Mouse (Mus musculus): ENCODE data around the gene Olfr1396. TPM values are rescaled to one million over a fixed set of nuclear protein-coding genes. Genes with fewer than 3 reads are reported as not detected.

Olfr1396 gene
- polyA plus RNA-seq, 1 experiment from 2014 or later: not detected

DNA sequence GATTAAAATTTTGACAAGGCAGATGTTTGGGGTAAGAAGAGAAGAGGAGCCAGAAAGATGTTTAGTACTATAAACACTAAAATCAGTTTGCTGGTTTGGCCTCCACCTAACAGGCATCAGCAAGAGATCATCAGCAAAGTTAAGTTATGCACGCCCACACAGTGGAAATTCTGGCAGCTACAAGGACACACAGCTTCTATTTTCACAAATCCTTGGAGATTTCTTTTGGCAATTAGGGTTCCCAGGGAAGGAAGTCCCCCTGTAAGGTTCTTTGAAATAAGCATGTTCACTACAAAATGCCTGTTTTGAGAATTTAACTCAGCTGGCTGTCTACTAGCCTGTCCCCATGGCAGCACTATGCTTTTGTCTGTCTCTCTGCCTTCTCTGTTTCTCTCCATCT is 3.7 kb downstream of the Olfr1396 start:
- ATAC-seq (no peak), DNase-seq (ENCODE audit: low spot score) (no peak)
- no peaks in the 10 kb centered on the region for H3K27me3 ChIP-seq (replicated peaks; ENCODE audit: control insufficient read depth, insufficient read depth, low read length)
- no peaks in the 10 kb centered on the region for H3K4me1 ChIP-seq (ENCODE audit: control insufficient read depth, insufficient read depth, low read length)
- no peak overlapping the region for H3K4me3 ChIP-seq (ENCODE audit: low read depth, low read length)
- no peaks in the 10 kb centered on the region for H3K36me3 ChIP-seq (ENCODE audit: control insufficient read depth, insufficient read depth, low read length)
- WGBS: 55% methylated on average over 1 of the region's 1 CpGs
- no peaks in the 10 kb centered on the region for H3K9me3 ChIP-seq (replicated peaks; ENCODE audit: control insufficient read depth, low read length)
- no peak overlapping the region for H3K4me2 ChIP-seq (ENCODE audit: low read length)
- H3K27ac ChIP-seq (ENCODE audit: low read depth, low read length): no peak overlapping the region
- H3K9ac ChIP-seq (ENCODE audit: low read length): no peak overlapping the region

DNA sequence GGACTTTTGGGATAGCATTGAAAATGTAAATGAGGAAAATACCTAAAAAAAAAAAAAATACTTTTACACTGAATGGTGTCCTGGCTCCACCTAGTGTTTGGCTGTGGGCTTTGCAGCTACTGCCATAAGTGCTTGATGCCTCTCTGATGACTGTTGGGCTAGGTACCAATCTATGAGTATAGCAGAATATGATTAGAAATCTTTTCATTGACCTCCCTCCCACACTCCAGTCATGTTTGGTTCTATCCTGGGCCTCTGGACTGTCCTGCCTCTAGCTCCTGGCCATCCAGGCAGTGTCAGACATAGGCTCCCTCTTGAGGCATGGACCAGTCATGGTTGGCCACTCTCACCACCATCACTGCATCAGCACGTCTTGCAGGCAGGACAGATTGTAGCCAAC is 5.8 kb downstream of the Olfr1396 start:
- WGBS: 33% methylated on average over 1 of the region's 1 CpGs
- ATAC-seq (no peak), DNase-seq (ENCODE audit: low spot score) (peak; percentile 37)
- Histone ChIP-seq H3K27ac (ENCODE audit: low read depth, low read length) (no peak overlapping the region), H3K4me1 (ENCODE audit: control insufficient read depth, insufficient read depth, low read length) (no peaks in the 10 kb centered on the region), H3K9me3 (replicated peaks; ENCODE audit: control insufficient read depth, low read length) (no peaks in the 10 kb centered on the region), H3K4me3 (ENCODE audit: low read depth, low read length) (no peak overlapping the region), H3K27me3 (replicated peaks; ENCODE audit: control insufficient read depth, insufficient read depth, low read length) (no peaks in the 10 kb centered on the region), H3K36me3 (ENCODE audit: control insufficient read depth, insufficient read depth, low read length) (no peaks in the 10 kb centered on the region), H3K9ac (ENCODE audit: low read length) (no peak overlapping the region), H3K4me2 (ENCODE audit: low read length) (no peak overlapping the region)

DNA sequence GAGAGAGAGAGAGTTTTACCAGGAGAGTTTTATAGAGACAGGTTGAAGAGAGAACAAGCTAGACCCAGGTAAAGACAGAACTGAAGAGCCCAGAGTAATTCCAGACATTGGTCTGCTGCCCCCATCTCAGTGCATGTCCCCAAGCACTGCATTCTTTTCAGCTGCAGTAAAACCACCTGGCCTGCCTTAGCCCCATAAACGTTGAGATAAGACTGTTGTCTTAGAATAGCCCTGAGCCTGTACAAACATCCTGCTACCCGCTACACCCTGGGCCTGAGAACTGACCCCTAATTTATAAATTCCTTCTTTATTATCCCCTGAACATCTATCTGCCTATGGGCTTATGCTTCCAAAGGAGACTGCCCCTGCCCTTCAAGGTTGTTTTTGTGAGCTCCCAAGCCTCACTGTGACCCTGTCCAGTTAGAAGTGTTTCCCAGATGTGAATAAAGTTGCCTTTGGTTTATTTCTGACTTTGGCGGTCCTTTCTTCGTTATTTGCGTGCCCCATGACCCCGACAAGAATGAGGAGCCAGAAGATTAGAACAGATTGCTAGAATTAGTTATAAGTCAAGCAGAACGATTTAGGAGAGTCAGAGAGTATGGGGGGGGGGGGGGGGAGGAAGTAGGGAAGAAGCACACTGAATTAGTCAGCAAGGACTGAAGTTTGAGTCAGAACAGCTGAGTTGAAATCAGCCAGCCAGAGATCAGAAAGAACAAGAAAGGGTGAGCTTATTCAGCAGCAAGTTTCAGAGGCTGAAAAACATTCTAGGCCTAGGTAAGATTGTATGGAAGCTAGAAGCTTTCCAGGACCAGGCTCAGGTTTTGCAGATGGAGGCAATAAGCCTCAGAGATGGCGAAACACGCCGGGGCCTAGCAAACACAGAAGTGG is 6.8 kb downstream of the Olfr1396 start:
- H3K4me3 ChIP-seq (ENCODE audit: low read depth, low read length): no peak overlapping the region
- 73% methylated on average over 10 of the region's 10 CpGs for WGBS
- no peaks in the 10 kb centered on the region for H3K4me1 ChIP-seq (ENCODE audit: control insufficient read depth, insufficient read depth, low read length)
- no peak overlapping the region for H3K9ac ChIP-seq (ENCODE audit: low read length)
- H3K4me2 ChIP-seq (ENCODE audit: low read length): no peak overlapping the region
- no peak overlapping the region for H3K27ac ChIP-seq (ENCODE audit: low read depth, low read length)
- H3K9me3 ChIP-seq (replicated peaks; ENCODE audit: control insufficient read depth, low read length): no peaks in the 10 kb centered on the region
- no peaks in the 10 kb centered on the region for H3K36me3 ChIP-seq (ENCODE audit: control insufficient read depth, insufficient read depth, low read length)
- ATAC-seq (no peak), DNase-seq (ENCODE audit: low spot score) (no peak)
- H3K27me3 ChIP-seq (replicated peaks; ENCODE audit: control insufficient read depth, insufficient read depth, low read length): no peaks in the 10 kb centered on the region

DNA sequence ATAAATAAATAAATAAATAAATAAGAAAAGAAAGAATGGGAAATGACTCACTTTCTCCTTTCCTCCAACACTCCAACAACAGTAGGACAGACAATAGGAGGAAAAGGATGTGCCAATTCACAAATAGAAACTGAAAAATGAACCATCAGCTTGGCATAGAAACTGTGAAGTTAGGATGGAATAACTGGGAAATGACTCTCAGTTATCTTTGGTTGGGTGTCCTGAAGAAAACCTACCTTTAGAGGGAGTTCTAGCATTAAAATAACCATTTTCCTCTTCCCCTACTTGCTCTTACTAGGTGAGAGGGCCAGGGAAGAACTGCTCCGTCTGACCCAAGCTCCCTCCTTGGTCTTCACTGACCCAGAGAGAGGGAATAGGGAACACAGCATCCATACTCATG is 8.9 kb downstream of the Olfr1396 start:
- Histone ChIP-seq H3K27ac (ENCODE audit: low read depth, low read length) (no peak overlapping the region), H3K9ac (ENCODE audit: low read length) (no peak overlapping the region), H3K4me2 (ENCODE audit: low read length) (no peak overlapping the region), H3K4me3 (ENCODE audit: low read depth, low read length) (no peak overlapping the region), H3K4me1 (ENCODE audit: control insufficient read depth, insufficient read depth, low read length) (no peaks in the 10 kb centered on the region), H3K36me3 (ENCODE audit: control insufficient read depth, insufficient read depth, low read length) (no peaks in the 10 kb centered on the region), H3K27me3 (replicated peaks; ENCODE audit: control insufficient read depth, insufficient read depth, low read length) (no peaks in the 10 kb centered on the region), H3K9me3 (replicated peaks; ENCODE audit: control insufficient read depth, low read length) (no peaks in the 10 kb centered on the region)
- ATAC-seq: no peak
- no peak for DNase-seq (ENCODE audit: low spot score)
- WGBS: 62% methylated on average over 1 of the region's 1 CpGs

DNA sequence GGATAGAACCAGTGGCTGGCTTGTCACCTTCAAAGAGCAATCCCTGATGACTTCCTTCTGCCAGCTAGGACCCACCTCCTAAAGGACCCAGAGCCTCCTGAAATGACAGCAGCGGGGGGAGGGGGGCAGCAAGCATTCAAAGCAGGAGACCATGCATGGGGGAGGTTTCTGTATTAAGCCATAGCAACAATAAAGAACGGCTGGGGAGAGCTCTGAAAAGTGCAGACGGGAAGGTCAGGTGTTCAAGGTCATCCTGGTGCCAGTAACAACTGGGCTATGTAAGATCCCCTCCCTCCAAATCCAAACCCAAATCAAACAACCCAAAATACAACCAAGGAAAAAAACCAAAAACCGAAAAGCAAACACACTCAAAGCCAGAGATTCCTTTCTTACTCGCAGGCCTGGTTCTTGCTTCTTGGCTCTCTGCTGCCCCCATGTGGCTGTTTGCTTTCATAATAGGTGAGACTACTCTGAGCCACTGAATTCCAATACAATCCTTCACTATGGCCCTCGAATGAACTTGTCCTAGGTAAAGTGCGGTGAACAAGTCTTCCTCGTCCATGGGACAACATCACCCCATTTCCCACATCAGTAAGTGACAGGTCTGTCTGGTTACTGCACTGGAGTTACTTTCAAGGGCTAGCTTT is 11.5 kb downstream of the Olfr1396 start:
- no peaks in the 10 kb centered on the region for H3K4me1 ChIP-seq (ENCODE audit: control insufficient read depth, insufficient read depth, low read length)

DNA sequence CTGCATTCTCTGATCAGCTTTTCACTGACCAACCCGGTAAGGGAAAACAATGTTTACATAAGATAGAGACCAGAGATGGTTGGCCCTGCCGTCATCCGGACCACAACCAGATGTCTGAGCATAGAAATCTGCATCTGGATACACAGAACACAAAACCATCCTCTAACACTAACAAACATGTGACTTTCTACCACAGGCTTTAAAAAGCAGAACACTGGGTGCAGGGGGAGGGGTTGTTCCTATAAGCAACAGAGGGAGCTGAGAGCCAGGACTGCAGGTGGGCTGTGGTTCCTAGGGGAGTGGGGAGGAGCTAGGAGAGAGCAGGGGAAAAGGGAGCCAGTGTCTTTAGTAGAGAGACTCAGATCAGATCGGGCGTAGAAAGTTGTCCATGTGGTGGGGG is 13.2 kb downstream of the Olfr1396 start:
- Histone ChIP-seq H3K9me3 (replicated peaks; ENCODE audit: control insufficient read depth, low read length) (no peaks in the 10 kb centered on the region), H3K27me3 (replicated peaks; ENCODE audit: control insufficient read depth, insufficient read depth, low read length) (no peaks in the 10 kb centered on the region), H3K4me3 (ENCODE audit: low read depth, low read length) (no peak overlapping the region), H3K9ac (ENCODE audit: low read length) (no peak overlapping the region), H3K4me1 (ENCODE audit: control insufficient read depth, insufficient read depth, low read length) (no peaks in the 10 kb centered on the region), H3K36me3 (ENCODE audit: control insufficient read depth, insufficient read depth, low read length) (no peaks in the 10 kb centered on the region), H3K27ac (ENCODE audit: low read depth, low read length) (no peak overlapping the region), H3K4me2 (ENCODE audit: low read length) (no peak overlapping the region)
- ATAC-seq: no peak
- WGBS: 60% methylated on average over 5 of the region's 5 CpGs
- no peak for DNase-seq (ENCODE audit: low spot score)

More for the DNA sequence above, 11.5 kb downstream of the Olfr1396 start:
- Histone ChIP-seq H3K4me3 (ENCODE audit: low read depth, low read length) (no peak overlapping the region), H3K4me2 (ENCODE audit: low read length) (no peak overlapping the region), H3K36me3 (ENCODE audit: control insufficient read depth, insufficient read depth, low read length) (no peaks in the 10 kb centered on the region), H3K9me3 (replicated peaks; ENCODE audit: control insufficient read depth, low read length) (no peaks in the 10 kb centered on the region), H3K27ac (ENCODE audit: low read depth, low read length) (no peak overlapping the region), H3K9ac (ENCODE audit: low read length) (no peak overlapping the region), H3K27me3 (replicated peaks; ENCODE audit: control insufficient read depth, insufficient read depth, low read length) (no peaks in the 10 kb centered on the region)
- 16% methylated on average over 8 of the region's 8 CpGs for WGBS
- ATAC-seq (peak; percentile 81), DNase-seq (ENCODE audit: low spot score) (peak; percentile 90)

DNA sequence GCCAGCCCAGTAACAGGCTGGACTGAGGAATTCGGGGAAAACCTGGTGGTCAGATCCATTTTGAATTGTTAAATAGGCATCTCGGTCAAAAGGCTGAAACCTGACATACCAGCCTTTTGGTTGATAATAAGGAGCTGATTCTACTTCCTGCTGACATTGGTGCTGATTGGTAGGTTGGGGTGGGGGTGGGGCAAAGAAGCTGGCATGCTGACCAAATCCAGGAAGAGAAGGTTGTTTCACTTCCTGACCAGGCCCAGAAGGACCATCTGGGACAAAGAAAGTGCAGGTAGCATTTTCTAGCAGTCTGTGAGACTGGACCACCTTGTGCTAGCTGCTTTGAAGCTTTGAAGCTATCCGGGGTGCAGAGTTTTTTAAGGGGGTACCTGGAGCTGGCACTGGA is 14.3 kb downstream of the Olfr1396 start:
- no peak for DNase-seq (ENCODE audit: low spot score)
- Histone ChIP-seq H3K27ac (ENCODE audit: low read depth, low read length) (no peak overlapping the region), H3K9ac (ENCODE audit: low read length) (no peak overlapping the region), H3K4me2 (ENCODE audit: low read length) (no peak overlapping the region), H3K4me3 (ENCODE audit: low read depth, low read length) (no peak overlapping the region), H3K4me1 (ENCODE audit: control insufficient read depth, insufficient read depth, low read length) (no peaks in the 10 kb centered on the region), H3K9me3 (replicated peaks; ENCODE audit: control insufficient read depth, low read length) (no peaks in the 10 kb centered on the region), H3K36me3 (ENCODE audit: control insufficient read depth, insufficient read depth, low read length) (no peaks in the 10 kb centered on the region), H3K27me3 (replicated peaks; ENCODE audit: control insufficient read depth, insufficient read depth, low read length) (no peaks in the 10 kb centered on the region)
- WGBS: 86% methylated on average over 3 of the region's 3 CpGs
- no peak for ATAC-seq

DNA sequence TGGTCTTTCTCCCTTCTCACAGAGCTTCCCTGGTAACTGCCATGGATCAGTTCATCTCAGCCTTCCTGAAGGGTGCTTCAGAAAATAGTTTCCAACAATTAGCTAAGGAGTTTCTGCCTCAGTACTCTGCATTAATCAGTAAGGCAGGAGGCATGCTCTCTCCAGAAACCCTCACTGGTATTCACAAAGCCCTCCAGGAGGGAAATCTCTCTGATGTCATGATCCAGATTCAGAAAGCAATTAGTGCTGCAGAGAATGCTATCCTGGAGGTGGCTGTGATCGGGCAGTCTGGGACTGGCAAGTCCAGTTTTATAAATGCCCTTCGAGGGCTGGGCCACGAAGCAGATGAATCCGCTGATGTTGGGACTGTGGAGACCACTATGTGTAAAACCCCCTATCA is 19.3 kb downstream of the Olfr1396 start:
- H3K4me1 ChIP-seq (ENCODE audit: control insufficient read depth, insufficient read depth, low read length): no peaks in the 10 kb centered on the region
- H3K36me3 ChIP-seq (ENCODE audit: control insufficient read depth, insufficient read depth, low read length): no peaks in the 10 kb centered on the region
- no peak overlapping the region for H3K27ac ChIP-seq (ENCODE audit: low read depth, low read length)
- H3K4me2 ChIP-seq (ENCODE audit: low read length): no peak overlapping the region
- DNase-seq (ENCODE audit: low spot score) (no peak), ATAC-seq (no peak)
- H3K27me3 ChIP-seq (replicated peaks; ENCODE audit: control insufficient read depth, insufficient read depth, low read length): no peaks in the 10 kb centered on the region
- H3K9me3 ChIP-seq (replicated peaks; ENCODE audit: control insufficient read depth, low read length): no peaks in the 10 kb centered on the region
- 64% methylated on average over 4 of the region's 4 CpGs for WGBS
- H3K9ac ChIP-seq (ENCODE audit: low read length): no peak overlapping the region
- H3K4me3 ChIP-seq (ENCODE audit: low read depth, low read length): no peak overlapping the region

All from forebrain, embryonic 14.5 days (tissue).